Mouse (Mus musculus) cortical plate, adult 2 months (tissue): Measurements from ENCODE around the gene Nrcam.

Experiments
- CTCF ChIP-seq: fragments of 200-500 bp; IDR thresholded peaks from 2 replicates; pipeline ENCODE4 v1.5.1; 2011; ENCODE audit warnings: mild to moderate bottlenecking, control low read depth, low read length; ENCODE audit not compliant: insufficient read depth; ENCODE audit errors: extremely low read depth
- POLR2A ChIP-seq: fragments of 200-500 bp; IDR thresholded peaks from 2 replicates; pipeline ENCODE4 v1.6.1; 2011; ENCODE audit warnings: mild to moderate bottlenecking, low read length, control low read depth; ENCODE audit not compliant: insufficient read depth; ENCODE audit errors: extremely low read depth

GRCm38 (mm10) chr12:44519440-44520141 is 190.9 kb downstream of the Nrcam start:
- no peak for TF ChIP-seq CTCF
- TF ChIP-seq POLR2A: no peak
